In genomic region chr5:64360147-64360875, GRCm38 (mm10) we compare ENCODE assay signal across 10 mouse cellular contexts.
A peak's percentile ranks its signal among the peaks of the same experiment; 100 is the strongest.
DNase-seq lines count a peak whose midpoint lies in the region; ATAC-seq and TF ChIP-seq lines count a peak whose summit lies in the region.
"Had no signal": no experiment of that assay in that cellular context is flagged by ENCODE, and none has a peak within 500 bp of the region (broad histone marks: within the 10 kb centered on the region; RNA-seq: fewer than 3 reads in every experiment).

No protein-coding gene starts in this region.

- no peak for ATAC-seq in intestine, postnatal 0 days
- ATAC-seq: forebrain, embryonic 16.5 days; intestine, embryonic 15.5 days had no signal

- H3K4me1 ChIP-seq in intestine, postnatal 0 days (replicated peaks; ENCODE audit: control insufficient read depth, insufficient read depth, low read length), result peaks cover 6% of the 10 kb centered on the region; the same call in 1 of the 2 replicates

- no peaks in the 10 kb centered on the region for H3K27me3 ChIP-seq in intestine, postnatal 0 days (replicated peaks; ENCODE audit: control insufficient read depth, insufficient read depth, low read length)
- H3K27me3 ChIP-seq: intestine, embryonic 15.5 days; limb, embryonic 13.5 days had no signal

- H3K27ac ChIP-seq in intestine, postnatal 0 days (ENCODE audit: low read depth, low read length), result no peak overlapping the region
- H3K27ac ChIP-seq: intestine, embryonic 15.5 days; limb, embryonic 13.5 days had no signal

- H3K9me3 ChIP-seq in intestine, postnatal 0 days (ENCODE audit: control insufficient read depth), result no peaks in the 10 kb centered on the region
- H3K9me3 ChIP-seq: intestine, embryonic 15.5 days; limb, embryonic 13.5 days had no signal

- WGBS in intestine, postnatal 0 days, result 79% methylated on average over 8 of the region's 8 CpGs

- no peak overlapping the region for H3K9ac ChIP-seq in intestine, postnatal 0 days (ENCODE audit: low read depth, low read length)
- H3K9ac ChIP-seq: intestine, embryonic 15.5 days; limb, embryonic 13.5 days had no signal

- no peak for TF ChIP-seq CTCF in intestine, postnatal 0 days (IDR thresholded peaks at IDR 0.05; ENCODE audit: low read depth)

- H3K36me3 ChIP-seq in intestine, postnatal 0 days (ENCODE audit: control insufficient read depth, insufficient read depth), result no peaks in the 10 kb centered on the region
- H3K36me3 ChIP-seq: intestine, embryonic 15.5 days; limb, embryonic 13.5 days had no signal

- no peak overlapping the region for H3K4me2 ChIP-seq in intestine, postnatal 0 days (replicated peaks; ENCODE audit: low read depth)
- H3K4me2 ChIP-seq: intestine, embryonic 15.5 days; limb, embryonic 13.5 days had no signal

- H3K4me3 ChIP-seq in intestine, postnatal 0 days (ENCODE audit: low read depth, low read length), result no peak overlapping the region
- H3K4me3 ChIP-seq: intestine, embryonic 15.5 days; limb, embryonic 13.5 days had no signal

- DNase-seq in urinary bladder, postnatal 14 days (ENCODE audit: low spot score), result peak; percentile 43
- DNase-seq in urinary bladder, postnatal 36 days (ENCODE audit: low spot score in 2 of 2), result no peak
- peak; percentile 38 for DNase-seq in c-Kit-positive CD71-positive TER-119-negative erythroid progenitor cells, embryonic 14.5 days (ENCODE audit: low read depth)
- DNase-seq in lung, postnatal 10 days, result peak; percentile 55
- no peak for DNase-seq in cerebellum, adult 9-11 months
- DNase-seq in cerebellum, postnatal 14 days, result no peak

Comparison
In these comparisons a context has a peak if more than half of its experiments do, and no peak if none do; other contexts are left out.
1. DNase-seq: peak in urinary bladder, postnatal 14 days (single experiment), c-Kit-positive CD71-positive TER-119-negative erythroid progenitor cells, embryonic 14.5 days (single experiment) and lung, postnatal 10 days (single experiment); none in urinary bladder, postnatal 36 days (0 of 2), cerebellum, adult 9-11 months (single experiment) and cerebellum, postnatal 14 days (0 of 2).